Mouse (Mus musculus) small intestine, adult 2 months (tissue): ENCODE data around the gene Csnk1g2.

Source experiments
- CTCF ChIP-seq: fragments of 200-500 bp; IDR thresholded peaks from 2 replicates; pipeline ENCODE4 v1.5.1; 2012; ENCODE audit warnings: low read depth, mild to moderate bottlenecking, control low read depth, inconsistent platforms, low read length, moderate library complexity, mixed read lengths; ENCODE audit not compliant: insufficient replicate concordance, insufficient read length; ENCODE audit errors: extremely low read depth
- POLR2A ChIP-seq: fragments of 200-500 bp; IDR thresholded peaks from 2 replicates; pipeline ENCODE4 v1.6.1; 2012; ENCODE audit warnings: low read depth, mild to moderate bottlenecking, control low read depth, inconsistent platforms, low read length, moderate library complexity

- no peak for TF ChIP-seq CTCF
- no peak for TF ChIP-seq POLR2A
Observed at GRCm38 (mm10) chr10:80628925-80629324, 6.3 kb downstream of the Csnk1g2 start.
